Mouse (Mus musculus) neural tube, embryonic 13.5 days (tissue): ENCODE results near the gene Olfr823. TPM values are rescaled to one million over a fixed set of nuclear protein-coding genes. Genes with fewer than 3 reads are reported as not detected.
"Not testable (repeated sequence)": the region's sequence is repeated elsewhere in the genome, so short reads cannot be mapped to it uniquely, and the experiment has no call there.

Source experiments
- ATAC-seq: fragments of 200-750 bp; cut with Nextera tagmentation; 2 replicates; pipeline ENCODE4 v1.8.0; 2017; ENCODE audit warnings: low read depth, mild to moderate bottlenecking, moderate TSS enrichment, moderate library complexity
- H3K27ac ChIP-seq: fragments of 300-500 bp; sonication (generic); replicated peaks from 2 replicates; pipeline ENCODE4 v1.5.1; 2015; ENCODE audit warnings: moderate library complexity, mild to moderate bottlenecking, inconsistent platforms
- H3K27me3 ChIP-seq: fragments of 300-500 bp; sonication (generic); 2 replicates; pipeline ENCODE4 v1.6.1; 2015; ENCODE audit warnings: mild to moderate bottlenecking, inconsistent platforms
- H3K36me3 ChIP-seq: fragments of 300-500 bp; sonication (generic); 2 replicates; pipeline ENCODE4 v1.6.1; 2015; ENCODE audit warnings: mild to moderate bottlenecking, inconsistent platforms
- H3K4me1 ChIP-seq: fragments of 300-500 bp; sonication (generic); replicated peaks from 2 replicates; pipeline ENCODE4 v1.6.1; 2015; ENCODE audit warnings: inconsistent platforms
- H3K4me2 ChIP-seq: fragments of 300-500 bp; sonication (generic); 2 replicates; pipeline ENCODE4 v1.6.1; 2015; ENCODE audit warnings: inconsistent platforms, mild to moderate bottlenecking, moderate library complexity
- H3K4me3 ChIP-seq: fragments of 300-500 bp; sonication (generic); 2 replicates; pipeline ENCODE4 v1.5.1; 2015; ENCODE audit warnings: mild to moderate bottlenecking, inconsistent platforms
- H3K9ac ChIP-seq: fragments of 300-500 bp; sonication (generic); 2 replicates; pipeline ENCODE4 v1.6.1; 2015; ENCODE audit warnings: moderate library complexity, mild to moderate bottlenecking, inconsistent platforms
- H3K9me3 ChIP-seq: fragments of 300-500 bp; sonication (generic); 2 replicates; pipeline ENCODE4 v1.6.1; 2016; ENCODE audit warnings: inconsistent platforms
- WGBS: fragments of 180-500 bp; shearing (Covaris S2); methylation state at CpG from one replicate; pipeline ENCODE4 v1.1.7; 2015; 5-methylcytosine and 5-hydroxymethylcytosine counted together
- polyA plus RNA-seq: library from polyadenylated mRNA; unstranded; fragments of >200 nt; fragmentation: Nextera tagmentation; extraction: Ambion mirVana; gene quantifications from 2 replicates; pipeline ENCODE4 v1.2.1, GENCODE M21; 2015

The Olfr823 gene
- not detected in 2 replicates for polyA plus RNA-seq

DNA sequence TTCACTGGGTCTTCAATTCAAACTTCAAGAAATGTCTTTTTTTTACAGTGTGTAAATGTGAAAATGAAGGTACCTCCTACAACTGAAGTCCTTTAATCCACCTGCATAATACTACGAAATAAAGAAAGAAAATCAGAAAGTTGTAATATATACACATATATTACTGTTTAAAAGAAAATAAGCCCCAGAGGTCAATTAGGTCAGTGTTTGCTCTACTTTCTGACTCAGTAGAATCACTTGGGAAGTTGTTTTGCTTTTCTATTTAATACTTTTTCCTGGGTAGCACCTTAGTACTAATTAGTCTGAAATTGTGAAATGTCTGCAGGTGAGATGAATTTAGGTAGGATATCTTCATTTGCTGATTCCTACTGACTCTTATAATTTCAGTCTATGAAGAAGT, at the start of gene Olfr823:
Olfr823 (minus strand) TSS at position 101 of the 400 bp plus-strand sequence.
- not testable (repeated sequence) for H3K4me1 ChIP-seq, ATAC-seq, H3K4me2 ChIP-seq, H3K4me3 ChIP-seq, H3K36me3 ChIP-seq, H3K9ac ChIP-seq, H3K9me3 ChIP-seq, H3K27me3 ChIP-seq, H3K27ac ChIP-seq
- WGBS, result 91% methylated on average over 1 of the region's 1 CpGs

GRCm38 (mm10) chr10:130144121-130144520, 28.9 kb upstream of the Olfr823 start:
- no peak overlapping the region for H3K4me3 ChIP-seq
- no peak for ATAC-seq
- H3K9ac ChIP-seq, result no peak overlapping the region
- H3K4me1 ChIP-seq, result no peaks in the 10 kb centered on the region
- no peak overlapping the region for H3K4me2 ChIP-seq
- no peaks in the 10 kb centered on the region for H3K27me3 ChIP-seq
- H3K9me3 ChIP-seq, result no peaks in the 10 kb centered on the region
- H3K36me3 ChIP-seq, result no peaks in the 10 kb centered on the region
- 91% methylated on average over 5 of the region's 5 CpGs for WGBS
- no peak overlapping the region for H3K27ac ChIP-seq

- H3K9ac ChIP-seq, H3K36me3 ChIP-seq, H3K9me3 ChIP-seq, H3K4me1 ChIP-seq, H3K4me3 ChIP-seq, H3K27ac ChIP-seq, ATAC-seq, H3K27me3 ChIP-seq, H3K4me2 ChIP-seq: not testable (repeated sequence)
- WGBS, result 85% methylated on average over 5 of the region's 5 CpGs
Observed at GRCm38 (mm10) chr10:130142481-130142880, 27.3 kb upstream of the Olfr823 start.

DNA sequence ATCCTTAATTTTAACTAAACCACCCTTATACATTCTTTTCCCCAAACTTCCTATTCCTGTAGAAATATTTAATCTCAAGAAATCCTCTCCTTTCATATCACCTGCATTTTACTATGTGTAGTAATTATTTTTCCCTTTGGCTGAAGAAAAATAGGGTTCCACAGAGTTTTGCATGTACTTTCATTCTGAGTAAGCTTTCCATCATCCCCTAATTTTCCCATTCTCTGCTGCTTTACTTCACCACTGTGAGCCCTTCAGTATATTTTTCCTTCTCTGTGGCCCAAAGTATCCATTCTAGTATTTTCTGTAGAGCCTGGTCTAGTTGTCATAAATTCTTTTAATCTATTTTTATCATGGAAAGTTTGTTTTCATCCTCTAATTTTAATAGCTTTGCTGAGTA, 19.6 kb upstream of the Olfr823 start:
- no peak overlapping the region for H3K27ac ChIP-seq
- no peaks in the 10 kb centered on the region for H3K36me3 ChIP-seq
- H3K4me2 ChIP-seq, result no peak overlapping the region
- H3K4me1 ChIP-seq, result no peaks in the 10 kb centered on the region
- no peak for ATAC-seq
- no peaks in the 10 kb centered on the region for H3K27me3 ChIP-seq
- H3K9ac ChIP-seq, result no peak overlapping the region
- no peaks in the 10 kb centered on the region for H3K9me3 ChIP-seq
- H3K4me3 ChIP-seq, result no peak overlapping the region

- ATAC-seq, H3K27ac ChIP-seq, H3K4me3 ChIP-seq, H3K9ac ChIP-seq, H3K4me2 ChIP-seq, H3K4me1 ChIP-seq, H3K9me3 ChIP-seq, H3K36me3 ChIP-seq, H3K27me3 ChIP-seq: not testable (repeated sequence)
Observed at GRCm38 (mm10) chr10:130129900-130130299, 14.7 kb upstream of the Olfr823 start, which contains the start of gene Olfr824. Gene Olfr824, minus strand, starts transcription at chr10:130130000.

DNA sequence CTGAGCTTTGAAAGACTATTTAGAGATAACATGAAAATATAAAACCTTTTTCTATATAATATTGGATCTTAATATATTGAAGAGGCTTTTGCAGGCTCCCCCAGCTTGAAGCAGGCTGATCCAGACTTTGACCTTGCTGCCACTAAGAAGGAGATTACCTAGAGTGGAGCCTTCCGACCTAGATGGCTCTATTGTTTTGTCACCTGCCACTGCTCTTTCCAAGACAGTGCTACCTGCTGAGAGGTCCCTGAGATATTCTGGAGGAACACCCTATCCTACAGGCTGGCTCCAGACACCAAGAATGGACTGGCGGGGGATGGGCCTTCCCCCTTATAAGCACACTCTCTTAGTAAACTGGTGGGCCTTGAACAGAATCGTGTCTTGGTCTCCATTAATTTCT, 862 bp upstream of the Olfr823 start:
- not testable (repeated sequence) for H3K27ac ChIP-seq, H3K36me3 ChIP-seq, H3K27me3 ChIP-seq, H3K4me2 ChIP-seq, H3K4me3 ChIP-seq, H3K9ac ChIP-seq, H3K9me3 ChIP-seq, ATAC-seq, H3K4me1 ChIP-seq
- WGBS, result 60% methylated on average over 3 of the region's 3 CpGs

- no peak overlapping the region for H3K27ac ChIP-seq
- no peak for ATAC-seq
- no peaks in the 10 kb centered on the region for H3K36me3 ChIP-seq
- H3K27me3 ChIP-seq, result no peaks in the 10 kb centered on the region
- no peaks in the 10 kb centered on the region for H3K4me1 ChIP-seq
- no peak overlapping the region for H3K9ac ChIP-seq
- no peak overlapping the region for H3K4me3 ChIP-seq
- no peak overlapping the region for H3K4me2 ChIP-seq
- no peaks in the 10 kb centered on the region for H3K9me3 ChIP-seq
Observed at GRCm38 (mm10) chr10:130096104-130096503, 19.1 kb downstream of the Olfr823 start.

GRCm38 (mm10) chr10:130092838-130093440, 22.2 kb downstream of the Olfr823 start:
- peak; percentile 67; the same call in 1 of the 2 replicates for ATAC-seq
- no peaks in the 10 kb centered on the region for H3K36me3 ChIP-seq
- no peak overlapping the region for H3K9ac ChIP-seq
- H3K4me2 ChIP-seq, result no peak overlapping the region
- H3K4me1 ChIP-seq, result no peaks in the 10 kb centered on the region
- H3K9me3 ChIP-seq, result no peaks in the 10 kb centered on the region
- H3K27ac ChIP-seq, result no peak overlapping the region
- no peak overlapping the region for H3K4me3 ChIP-seq
- 22% methylated on average over 5 of the region's 5 CpGs for WGBS
- H3K27me3 ChIP-seq, result no peaks in the 10 kb centered on the region

DNA sequence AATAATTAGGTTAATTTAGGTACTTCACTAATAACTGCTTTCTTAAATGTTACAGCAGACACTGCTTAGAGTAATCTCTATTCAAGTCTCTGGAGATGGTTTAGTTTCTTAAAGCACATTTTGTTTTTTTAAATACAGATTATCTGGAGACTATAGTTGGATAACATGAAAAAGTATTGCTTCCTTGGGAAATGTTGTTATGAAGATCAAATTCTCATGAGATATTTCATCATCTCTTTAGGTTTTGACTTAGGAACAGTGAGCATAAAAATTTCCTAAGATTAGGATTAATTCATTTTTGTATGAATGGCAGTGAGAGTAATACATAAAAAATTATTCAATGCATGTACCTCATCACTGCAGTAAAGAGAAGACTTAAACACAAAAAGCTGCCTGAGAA, 44.3 kb downstream of the Olfr823 start, which contains the start of gene Olfr822:
Olfr822 (plus strand) TSS at position 301 of the 400 bp plus-strand sequence.
- H3K4me3 ChIP-seq, result no peak within 1 kb of the TSS
- ATAC-seq, result no peak
- H3K27ac ChIP-seq, result no peak within 1 kb of the TSS
- no peaks in the 10 kb centered on the region for H3K36me3 ChIP-seq
- H3K9ac ChIP-seq, result no peak within 1 kb of the TSS
- H3K27me3 ChIP-seq, result no peaks in the 10 kb centered on the region
- H3K9me3 ChIP-seq, result no peaks in the 10 kb centered on the region
- H3K4me2 ChIP-seq, result no peak within 1 kb of the TSS
- no peaks in the 10 kb centered on the region for H3K4me1 ChIP-seq

Other genes with a start within 250 kb of the Olfr823 start
- not detected in 2 replicates for gene Olfr814, start 235.5 kb downstream of the Olfr823 start, polyA plus RNA-seq
- gene Olfr815, start 209.5 kb downstream of the Olfr823 start, polyA plus RNA-seq, result not detected in 2 replicates
- not detected in 2 replicates for gene Olfr816, start 199.8 kb downstream of the Olfr823 start, polyA plus RNA-seq
- not detected in 2 replicates for gene Olfr818, start 166.3 kb downstream of the Olfr823 start, polyA plus RNA-seq
- gene Olfr819, start 148.1 kb downstream of the Olfr823 start, polyA plus RNA-seq, result not detected in 2 replicates
- gene Olfr247, start 139.2 kb downstream of the Olfr823 start, polyA plus RNA-seq, result not detected in 2 replicates
- not detected in 2 replicates for gene Gm10310, start 130.3 kb downstream of the Olfr823 start, polyA plus RNA-seq
- gene Olfr820, start 102.8 kb downstream of the Olfr823 start, polyA plus RNA-seq, result not detected in 2 replicates
- not detected in 2 replicates for gene Olfr821, start 85.0 kb downstream of the Olfr823 start, polyA plus RNA-seq
- not detected in 2 replicates for gene Olfr822, start 44.2 kb downstream of the Olfr823 start, polyA plus RNA-seq
- gene Olfr824, start 14.6 kb upstream of the Olfr823 start, polyA plus RNA-seq, result not detected in 2 replicates
- not detected in 2 replicates for gene Olfr825, start 51.4 kb upstream of the Olfr823 start, polyA plus RNA-seq
- gene Olfr826, start 68.8 kb upstream of the Olfr823 start, polyA plus RNA-seq, result not detected in 2 replicates
- not detected in 2 replicates for gene Olfr827, start 99.0 kb upstream of the Olfr823 start, polyA plus RNA-seq
- gene Neurod4, start 164.9 kb upstream of the Olfr823 start, polyA plus RNA-seq, result 5.4 and 6.1 TPM in 2 replicates
- not detected in 2 replicates for gene Tespa1, start 207.5 kb upstream of the Olfr823 start, polyA plus RNA-seq